Mouse (Mus musculus): ENCODE measurements at regions not wholly inside any gene's neighbourhood (a gene's known extent, or its start where the extent isn't known, plus 50 kb on each side); places are given as distances from the start of the nearest gene placed in this dataset.
"Not testable (repeated sequence)": the region's sequence is repeated elsewhere in the genome, so short reads cannot be mapped to it uniquely, and the experiment has no call there.

DNA sequence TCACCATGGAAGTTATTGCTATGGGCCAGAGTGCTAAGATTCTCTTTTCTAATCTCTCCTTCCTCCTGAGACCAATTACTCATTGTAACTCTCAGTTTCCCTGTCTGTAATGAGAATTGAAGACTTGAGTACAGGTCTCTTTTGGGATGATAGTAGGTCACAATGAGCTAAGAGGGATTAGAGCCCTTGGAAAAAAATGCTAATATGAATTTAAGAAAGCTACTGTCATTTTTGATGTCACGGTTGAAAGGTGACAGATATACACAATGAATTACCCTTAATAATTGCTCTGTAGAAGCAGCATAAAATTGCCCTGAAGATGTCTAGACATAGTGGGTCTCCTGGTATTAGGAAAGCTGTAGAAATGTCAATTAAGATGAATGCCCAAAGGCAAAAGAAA, 178.2 kb downstream of the Kcna4 start:
- DNase-seq (ENCODE audit: low spot score in 2 of 2): no peak

DNA sequence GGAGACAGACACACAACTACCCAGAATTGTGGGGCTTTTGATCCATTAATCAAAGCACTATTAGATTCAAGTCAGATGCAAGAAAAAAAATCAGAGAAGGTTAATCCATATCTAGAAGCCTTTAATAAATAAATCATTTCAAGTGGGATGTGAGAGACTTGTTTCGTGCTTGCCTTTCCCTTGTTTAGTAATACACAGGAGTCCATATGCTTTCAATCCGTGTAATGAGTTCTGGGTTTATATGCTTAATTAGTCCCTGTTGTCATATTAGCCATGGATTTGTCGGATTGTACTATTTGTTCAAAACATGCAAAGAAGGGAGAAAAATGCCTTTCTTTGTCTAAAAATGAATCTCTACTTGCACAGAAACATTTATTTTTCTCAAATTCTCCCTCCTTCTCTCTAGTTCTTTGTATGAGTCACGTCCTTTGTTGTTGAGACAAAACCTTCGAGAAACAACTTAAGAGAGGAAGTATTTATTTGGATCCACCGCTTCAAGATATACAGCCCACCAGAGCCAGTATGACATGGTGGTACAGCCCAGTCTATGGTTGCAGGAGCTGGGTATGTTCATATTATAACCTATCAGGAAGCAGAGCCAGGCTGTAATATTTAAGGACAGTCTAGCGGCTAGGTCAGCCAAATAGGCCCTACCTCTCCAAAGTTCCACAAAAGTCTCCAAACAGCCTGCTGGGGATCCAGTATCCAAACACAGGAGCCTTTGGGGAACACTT, 213.4 kb downstream of the Kcna4 start:
- DNase-seq (ENCODE audit: low spot score in 2 of 2): no peak

DNA sequence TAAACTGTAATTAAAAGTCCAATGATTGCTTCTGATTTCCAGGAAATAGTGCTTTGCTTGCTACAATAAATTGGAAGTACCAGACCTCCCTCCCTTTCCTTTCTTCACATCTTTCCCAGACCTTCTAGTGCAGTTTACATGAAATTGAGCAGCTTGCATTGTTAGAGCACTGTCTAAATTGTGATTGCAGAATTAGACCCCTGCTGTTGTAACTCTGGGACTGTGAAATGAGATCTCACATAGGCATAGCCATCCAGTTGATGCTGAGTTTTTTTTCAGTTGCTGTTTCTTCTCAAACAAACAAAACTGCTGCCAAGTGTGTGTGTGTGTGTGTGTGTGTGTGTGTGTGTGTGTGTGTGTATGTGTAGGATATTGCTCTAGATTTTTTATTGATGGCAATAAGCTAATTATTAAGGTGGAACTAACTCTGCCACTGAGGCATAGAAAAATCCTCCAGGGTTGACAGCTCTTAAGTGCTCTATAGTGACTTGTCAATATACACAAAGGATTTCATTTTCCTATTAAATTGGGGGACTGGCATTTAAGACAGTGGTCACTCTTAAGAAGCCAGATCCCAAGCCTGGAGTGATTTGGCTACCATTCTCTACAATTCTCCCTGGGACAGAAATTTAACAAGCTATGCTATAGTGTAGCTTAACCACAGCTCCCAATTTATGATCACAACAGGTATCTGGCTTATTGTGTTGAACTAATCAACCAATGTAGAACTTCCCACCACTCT, 217.2 kb downstream of the Kcna4 start:
- DNase-seq (ENCODE audit: low spot score in 2 of 2): no peak

DNA sequence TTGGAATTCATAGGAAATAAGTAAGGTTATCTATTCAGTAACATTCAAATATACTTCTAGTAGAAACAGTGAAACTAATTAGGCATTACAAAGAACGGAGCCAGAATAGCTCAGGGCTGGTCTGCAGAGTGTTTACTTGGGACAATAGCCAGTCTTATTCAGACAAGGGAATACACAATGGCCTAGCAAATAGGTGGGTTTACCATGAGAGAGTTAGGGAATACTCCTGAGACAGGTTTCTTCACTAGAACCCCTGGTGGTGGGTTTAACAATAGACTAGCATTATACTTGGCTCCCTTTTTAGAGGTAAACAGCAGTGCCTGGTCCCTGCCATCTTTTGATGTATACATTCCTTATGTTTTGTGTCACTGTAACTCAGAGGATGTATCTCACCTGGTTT, 225.0 kb downstream of the Kcna4 start:
- not testable (repeated sequence) for DNase-seq (ENCODE audit: low spot score in 2 of 2)

DNA sequence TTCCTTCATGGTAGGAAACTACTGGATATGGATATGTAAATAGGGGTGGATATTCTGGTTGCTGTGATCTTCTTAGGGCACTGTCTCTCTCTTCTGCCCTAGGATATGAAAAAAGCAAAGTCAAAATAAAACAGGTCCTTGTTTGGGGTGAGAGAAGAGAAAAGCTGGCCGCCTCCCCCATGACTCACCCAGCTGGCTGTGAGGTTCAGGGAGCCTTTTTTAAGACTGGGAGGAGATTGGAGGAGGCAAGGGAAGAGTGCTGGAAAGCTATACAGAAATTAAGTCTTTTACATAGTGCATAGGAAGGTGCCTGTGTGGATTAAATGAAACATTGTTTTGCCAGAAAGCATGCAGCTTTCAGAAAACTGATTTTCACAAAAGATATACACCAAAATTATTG, 227.7 kb downstream of the Kcna4 start:
- peak in 1 of 2 experiments; percentile 23 for DNase-seq (ENCODE audit: low spot score in 2 of 2)

DNA sequence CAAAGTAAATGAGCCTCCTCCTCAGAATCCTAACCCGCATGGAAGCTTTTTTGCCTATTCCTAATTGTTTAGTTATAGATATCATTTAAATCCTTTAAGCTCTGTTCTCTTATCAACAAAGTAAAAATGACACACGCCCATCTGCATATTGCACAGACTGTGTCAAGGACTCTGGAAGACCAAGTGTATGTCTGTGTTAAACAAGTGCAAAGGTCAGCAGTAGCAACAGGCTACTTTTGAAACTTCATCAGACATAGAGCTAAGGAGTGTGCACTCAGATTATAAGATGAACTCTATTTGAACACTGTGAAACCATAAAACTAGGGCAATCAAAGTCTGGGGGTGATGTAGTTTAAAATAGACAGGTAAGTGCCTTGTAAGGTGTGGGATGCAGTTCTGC, 228.3 kb downstream of the Kcna4 start:
- DNase-seq (ENCODE audit: low spot score in 2 of 2): peak in 1 of 2 experiments; percentile 3

DNA sequence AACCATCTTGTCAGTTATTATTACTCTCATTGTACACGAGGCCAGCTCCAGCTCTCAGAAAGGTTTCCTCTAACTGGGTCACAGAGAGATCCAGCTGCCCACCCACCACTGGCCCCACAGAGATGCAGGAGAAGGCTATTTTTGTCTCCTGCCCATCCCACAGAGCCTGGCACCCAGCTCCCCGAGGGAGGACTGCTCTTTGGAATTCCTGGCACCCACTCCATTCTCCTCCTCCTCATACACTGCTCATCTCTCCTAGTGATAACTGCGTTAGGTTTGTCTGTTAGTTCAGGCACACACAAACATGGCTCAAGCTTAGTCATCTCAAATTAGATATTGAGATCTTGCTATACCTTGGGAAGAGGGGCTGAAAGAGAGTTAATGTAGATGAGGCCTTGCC, 228.9 kb downstream of the Kcna4 start:
- peak; percentile 67 to 81 for DNase-seq (ENCODE audit: low spot score in 2 of 2)

DNA sequence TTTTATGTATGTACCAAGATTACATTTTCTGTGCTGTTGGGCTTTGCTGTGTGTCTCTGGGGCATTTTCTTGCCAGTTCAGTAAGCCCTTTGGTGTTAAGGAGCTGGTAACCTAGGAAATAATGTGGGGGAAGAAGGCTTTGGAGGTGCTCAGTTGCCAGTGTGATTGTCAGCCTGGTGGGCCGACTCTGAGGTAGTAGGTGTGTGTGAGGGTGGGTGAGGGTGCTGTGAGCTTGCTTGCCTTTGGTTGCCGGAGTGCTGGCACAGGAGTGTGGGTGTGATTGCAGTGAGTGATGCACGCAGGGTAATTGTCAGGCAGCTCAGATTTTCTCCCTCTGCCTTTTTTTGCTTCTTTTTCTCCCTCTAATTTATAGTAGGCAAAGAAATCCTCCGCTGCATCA, 229.3 kb downstream of the Kcna4 start:
- DNase-seq (ENCODE audit: low spot score in 2 of 2): peak; percentile 60 to 78

DNA sequence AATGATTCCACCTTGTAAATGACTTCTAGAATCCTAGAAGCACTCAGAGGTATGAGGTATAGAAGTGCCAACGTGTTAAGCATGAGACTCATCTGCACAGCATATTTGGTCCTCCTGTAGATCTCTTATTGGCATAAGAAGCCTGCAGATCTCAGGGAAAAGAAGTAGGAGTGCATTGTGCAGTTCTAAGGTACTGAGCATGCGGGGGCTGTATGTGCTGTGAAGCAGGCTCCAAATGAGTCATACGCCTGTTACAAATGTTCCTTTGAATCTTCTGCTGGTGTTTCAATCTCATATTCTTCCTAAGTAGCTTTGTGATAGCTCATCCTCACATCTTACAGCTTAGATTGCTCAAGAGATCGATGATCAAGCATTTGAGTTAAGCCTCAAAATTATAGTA, 252.7 kb downstream of the Kcna4 start:
- peak; percentile 19 to 77 for DNase-seq (ENCODE audit: low spot score in 2 of 2)

DNA sequence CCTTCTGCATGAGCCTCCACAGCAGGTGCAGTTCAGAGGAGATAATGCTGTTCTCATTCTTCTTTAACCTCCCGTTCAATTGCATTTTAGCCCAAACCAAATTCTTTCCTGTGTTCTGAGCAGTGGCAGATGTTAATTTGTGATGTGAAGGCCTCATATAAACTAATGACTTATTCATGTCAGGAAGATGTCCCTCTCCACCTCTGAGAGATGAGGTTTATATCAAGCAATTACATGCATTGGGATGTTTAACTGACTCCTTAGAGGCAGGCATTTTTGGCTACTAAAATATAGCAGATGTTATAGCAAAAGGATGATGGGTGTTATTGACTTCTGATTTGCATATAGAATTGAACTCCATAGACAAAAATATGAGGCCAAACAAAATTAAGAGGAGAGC, 262.1 kb downstream of the Kcna4 start:
- no peak for DNase-seq (ENCODE audit: low spot score in 2 of 2)

DNA sequence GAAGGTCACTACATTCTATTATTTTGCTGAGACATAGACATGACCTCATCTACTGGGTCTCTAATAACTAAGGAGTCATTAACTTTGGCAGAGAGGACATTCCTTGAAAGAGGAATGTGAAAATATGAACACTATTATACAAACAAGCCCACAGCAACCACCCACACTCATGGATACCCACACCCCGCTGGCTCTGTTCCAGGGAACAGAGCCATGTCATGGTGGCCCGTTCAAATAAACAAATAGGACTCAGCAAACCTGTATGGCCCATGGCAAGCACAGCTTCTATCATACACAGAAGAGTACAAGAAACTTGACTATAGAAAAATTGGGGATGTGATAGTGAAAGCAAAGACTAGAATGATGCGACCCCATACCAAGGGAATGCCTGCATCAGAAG, 265.8 kb downstream of the Kcna4 start:
- DNase-seq (ENCODE audit: low spot score in 2 of 2): no peak

DNA sequence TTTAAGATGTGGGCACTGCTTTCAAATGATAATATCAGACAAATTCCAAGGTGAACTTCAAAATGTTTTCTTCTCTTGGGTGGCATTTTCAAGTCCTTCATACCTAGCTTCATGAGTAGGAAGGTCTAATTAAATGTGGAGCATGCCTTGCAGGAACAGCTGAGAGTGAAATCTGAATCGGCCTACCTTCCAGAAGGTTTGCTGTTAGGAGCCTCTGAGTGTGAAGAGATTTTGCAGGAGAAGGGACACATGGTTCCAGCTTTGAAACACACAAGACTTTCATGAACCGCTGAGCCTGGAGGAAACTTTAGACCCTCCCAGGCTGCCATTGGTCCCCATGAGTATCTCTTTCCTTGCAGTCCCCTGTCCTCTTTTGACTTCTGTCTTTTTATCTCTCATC, 279.2 kb downstream of the Kcna4 start:
- peak in 1 of 2 experiments; percentile 3 for DNase-seq (ENCODE audit: low spot score in 2 of 2)

DNA sequence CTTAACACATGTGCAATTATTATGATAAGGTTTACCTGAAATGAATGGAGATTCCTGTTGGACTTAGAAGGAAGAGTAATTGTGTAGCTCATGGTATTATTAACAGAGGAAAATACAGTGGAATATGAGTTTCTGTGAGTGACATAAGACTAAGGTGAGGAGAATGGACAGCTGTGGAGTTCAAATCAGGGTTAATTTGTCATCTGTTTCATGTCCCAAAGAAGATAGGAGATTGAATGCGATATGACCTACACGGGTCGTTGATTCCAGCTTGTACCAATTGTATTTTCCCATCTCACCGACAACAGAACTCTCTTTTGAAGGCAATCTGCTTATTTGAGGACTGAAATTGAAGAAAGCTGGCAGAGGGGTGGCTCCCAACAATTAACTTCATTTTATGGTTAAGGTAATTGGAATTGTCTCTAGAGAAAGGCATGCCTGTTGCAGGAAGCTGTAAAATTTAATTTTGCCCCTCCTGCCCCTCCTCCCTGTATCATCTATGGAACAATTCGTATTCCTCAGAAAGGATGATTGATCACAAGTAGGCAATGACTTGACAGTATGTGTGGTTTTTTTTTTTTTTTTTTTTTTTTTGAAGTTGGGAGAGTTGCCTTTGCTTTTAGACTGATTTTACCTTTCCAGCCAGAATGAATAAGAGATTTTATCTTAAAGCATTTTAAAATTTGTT, 319.6 kb downstream of the Kcna4 start:
- no peak for DNase-seq (ENCODE audit: low spot score in 2 of 2)

DNA sequence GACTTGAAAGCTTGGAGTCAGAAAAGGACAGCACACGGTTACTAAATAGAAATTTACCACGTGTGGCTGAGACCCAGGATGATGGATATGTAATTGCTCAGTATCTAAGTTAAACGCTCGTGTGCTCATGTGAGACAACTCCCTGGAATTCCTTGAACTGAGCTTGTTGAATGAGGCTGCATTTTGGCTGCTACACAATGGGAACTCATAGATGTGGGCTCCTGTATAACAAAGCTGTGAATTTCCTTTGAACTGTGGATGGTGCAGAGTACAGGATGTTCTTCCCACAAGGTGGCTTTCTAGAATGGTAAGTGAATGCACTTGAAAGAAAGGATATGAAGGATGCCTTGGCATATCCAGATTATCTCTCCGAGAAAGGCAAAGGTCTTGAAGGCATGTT, 321.4 kb downstream of the Kcna4 start:
- DNase-seq (ENCODE audit: low spot score in 2 of 2): no peak

DNA sequence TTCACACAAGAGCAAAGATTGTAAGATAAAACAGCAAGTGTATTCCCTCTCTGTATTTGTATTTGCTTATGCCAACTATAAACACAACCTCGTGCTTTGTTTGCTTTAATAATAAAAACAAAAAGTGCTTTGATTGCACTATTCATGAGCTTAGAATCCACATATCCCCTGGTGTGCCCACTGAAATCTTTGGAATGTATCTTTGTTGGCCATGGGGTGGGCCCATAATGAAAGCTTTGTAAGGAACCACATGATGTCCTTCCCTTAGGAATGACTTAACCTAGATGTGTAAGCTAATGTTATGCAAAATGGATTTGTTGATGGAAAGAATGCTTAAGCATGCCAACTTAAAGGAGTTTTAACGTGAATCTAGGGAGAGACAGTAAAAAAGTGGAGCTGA, 321.8 kb downstream of the Kcna4 start:
- no peak for DNase-seq (ENCODE audit: low spot score in 2 of 2)

DNA sequence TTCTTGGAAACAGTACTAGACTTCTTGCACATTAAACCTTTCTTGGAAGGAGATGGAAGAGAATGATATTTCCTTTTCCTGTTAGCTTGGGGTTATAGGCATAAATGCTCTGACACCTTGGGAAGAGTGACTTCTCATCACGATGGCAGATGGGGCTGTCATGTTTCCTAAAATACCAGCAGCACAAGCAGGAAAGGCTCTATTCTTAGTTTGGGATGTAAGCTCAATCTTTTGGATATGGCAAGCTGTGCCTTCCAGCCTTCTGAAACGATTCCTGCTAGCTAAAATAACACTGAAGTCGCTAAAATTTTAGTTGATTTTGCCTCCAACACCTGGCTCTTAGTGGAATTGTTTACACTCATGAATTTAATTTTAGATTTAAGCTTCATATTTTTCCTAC, 324.3 kb downstream of the Kcna4 start:
- DNase-seq (ENCODE audit: low spot score in 2 of 2): peak; percentile 1 to 45

DNA sequence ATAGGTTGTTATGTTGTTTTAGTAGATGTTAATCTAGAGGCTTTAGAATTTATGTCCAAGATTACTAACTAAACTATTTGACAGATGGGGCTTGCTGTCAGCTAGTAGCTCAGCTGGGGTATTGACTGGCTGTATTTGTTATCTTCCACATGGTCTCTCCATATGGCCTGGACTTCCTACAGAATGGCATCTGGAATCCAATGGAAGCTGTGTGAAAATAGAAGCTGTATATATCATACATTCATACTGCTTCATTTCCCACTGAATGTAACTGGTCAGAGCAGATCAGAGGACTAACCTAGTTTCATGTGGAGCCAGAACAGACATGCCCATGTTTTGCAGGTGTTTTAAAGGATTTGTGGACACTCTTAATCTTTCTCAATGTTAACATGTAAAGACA, 337.0 kb downstream of the Kcna4 start:
- peak in 1 of 2 experiments; percentile 45 for DNase-seq (ENCODE audit: low spot score in 2 of 2)

DNA sequence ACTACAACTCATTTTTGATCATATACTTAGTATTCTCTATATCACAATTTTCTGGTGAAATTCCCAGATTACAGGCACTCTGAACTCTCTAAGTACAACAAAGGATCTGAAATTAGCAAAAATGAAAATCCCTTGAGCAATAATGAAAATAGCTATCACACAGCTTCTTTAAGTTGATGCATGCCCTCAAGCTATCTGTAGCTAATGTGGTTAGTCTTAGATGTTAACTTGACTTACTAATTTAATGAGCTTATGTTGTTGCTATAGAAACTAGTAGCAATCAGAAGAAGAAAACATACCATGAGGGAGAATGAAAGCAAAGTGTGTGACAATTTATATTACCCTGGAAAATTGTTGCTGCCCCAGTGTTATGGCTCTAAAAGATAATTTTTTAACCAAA, 368.7 kb downstream of the Kcna4 start:
- no peak for DNase-seq (ENCODE audit: low spot score in 2 of 2)

All from layer of hippocampus, adult 18-20 months (tissue).